Mouse (Mus musculus): ENCODE measurements around the gene Slc7a1. TPM values are rescaled to one million over a fixed set of nuclear protein-coding genes. Genes with fewer than 3 reads are reported as not detected.

Slc7a1 gene
- polyA plus RNA-seq (2014; fragmentation: Nextera tagmentation; extraction: Ambion mirVana) = 18.3 and 20.6 TPM in 2 replicates

DNA sequence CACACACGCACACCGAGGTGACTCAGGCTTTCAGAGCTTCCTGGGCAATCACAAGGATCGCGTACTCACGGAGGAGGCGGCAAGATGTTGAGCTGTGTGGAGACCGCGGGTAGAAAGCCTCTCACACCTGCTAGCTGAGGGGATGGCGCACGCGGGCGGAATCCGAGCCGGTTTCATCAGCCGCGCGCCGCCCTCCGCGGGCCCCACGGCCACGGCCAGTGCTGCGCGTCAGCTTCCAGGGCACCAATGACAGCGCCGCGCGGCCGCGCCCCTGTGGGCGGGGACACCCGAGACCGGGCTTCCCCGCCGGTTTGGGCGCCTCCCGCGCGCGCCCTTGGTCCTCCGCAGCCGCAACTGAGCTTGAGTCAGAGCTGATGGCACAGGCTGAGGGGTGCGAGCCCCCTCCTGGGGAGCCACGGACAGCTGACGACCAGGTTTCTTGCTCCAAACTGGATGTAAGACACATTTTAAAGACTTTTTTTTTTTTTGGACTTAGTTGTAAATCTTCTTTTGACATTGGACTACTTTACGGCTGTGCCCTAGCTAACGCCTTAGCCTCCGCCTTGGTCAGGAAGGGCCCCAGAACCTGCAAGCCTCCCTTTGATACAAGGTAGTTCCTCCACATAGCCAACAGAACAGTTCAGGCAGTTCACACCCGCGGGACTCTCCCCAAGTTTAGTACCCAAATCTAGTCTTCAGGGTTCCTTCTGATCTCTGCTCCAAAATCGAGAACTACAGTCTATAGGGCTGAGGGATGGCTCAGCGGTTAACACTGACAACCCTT, at the start of gene Slc7a1:
TSS of gene Slc7a1 (minus strand) at position 245 of the 784 bp plus-strand sequence.
- H3K4me1 ChIP-seq (ENCODE audit: control insufficient read depth, insufficient read depth, low read length) = peaks cover 5% of the 10 kb centered on the region
- ATAC-seq (ENCODE audit: low FRiP score) (peak; percentile 90), DNase-seq (ENCODE audit: low spot score, missing footprints) (peak; percentile 97)
- H3K9me3 ChIP-seq (ENCODE audit: control insufficient read depth, low read length) = no peaks in the 10 kb centered on the region
- no peaks in the 10 kb centered on the region; the same call in 1 of the 2 replicates for H3K27me3 ChIP-seq (ENCODE audit: control insufficient read depth, insufficient read depth, low read length)
- H3K36me3 ChIP-seq (ENCODE audit: control insufficient read depth, insufficient read depth, low read length) = no peaks in the 10 kb centered on the region
- no peak within 1 kb of the TSS for H3K27ac ChIP-seq (ENCODE audit: low read depth, low read length)
- peak within 1 kb of the TSS; percentile 82 for H3K9ac ChIP-seq (ENCODE audit: low read length)
- 3% methylated on average over 49 of the region's 52 CpGs for WGBS
- H3K4me2 ChIP-seq = peak within 1 kb of the TSS; percentile 100
- peak within 1 kb of the TSS; percentile 78 for H3K4me3 ChIP-seq (ENCODE audit: low read depth, low read length)

DNA sequence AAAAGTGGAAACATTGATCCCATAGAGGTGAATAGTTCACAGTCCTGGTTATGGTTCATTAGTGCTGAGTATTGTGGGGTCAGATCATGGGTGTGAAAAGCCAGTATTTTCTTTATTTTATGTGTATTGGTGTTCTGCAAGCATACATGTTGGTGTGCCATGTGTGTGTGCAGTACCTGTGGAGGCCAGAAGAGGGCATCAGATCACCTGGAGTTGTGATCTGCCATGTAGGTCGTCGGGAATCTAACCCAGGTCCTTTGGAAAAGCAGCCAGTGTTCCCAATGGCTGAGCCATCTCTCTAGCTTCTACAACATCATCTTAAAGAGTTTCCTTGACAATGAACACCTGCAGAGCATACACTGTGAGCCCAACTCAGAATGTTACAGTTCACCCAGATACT, 45.3 kb upstream of the Slc7a1 start:
- Histone ChIP-seq H3K27ac (ENCODE audit: low read depth, low read length) (no peak overlapping the region), H3K9me3 (ENCODE audit: control insufficient read depth, low read length) (no peaks in the 10 kb centered on the region), H3K4me1 (ENCODE audit: control insufficient read depth, insufficient read depth, low read length) (no peaks in the 10 kb centered on the region), H3K27me3 (ENCODE audit: control insufficient read depth, insufficient read depth, low read length) (no peaks in the 10 kb centered on the region), H3K4me2 (no peak overlapping the region), H3K4me3 (ENCODE audit: low read depth, low read length) (no peak overlapping the region), H3K36me3 (ENCODE audit: control insufficient read depth, insufficient read depth, low read length) (no peaks in the 10 kb centered on the region), H3K9ac (ENCODE audit: low read length) (no peak overlapping the region)
- no peak for DNase-seq (ENCODE audit: low spot score, missing footprints)
- WGBS = 88% methylated on average over 2 of the region's 2 CpGs
- ATAC-seq (ENCODE audit: low FRiP score) = no peak

DNA sequence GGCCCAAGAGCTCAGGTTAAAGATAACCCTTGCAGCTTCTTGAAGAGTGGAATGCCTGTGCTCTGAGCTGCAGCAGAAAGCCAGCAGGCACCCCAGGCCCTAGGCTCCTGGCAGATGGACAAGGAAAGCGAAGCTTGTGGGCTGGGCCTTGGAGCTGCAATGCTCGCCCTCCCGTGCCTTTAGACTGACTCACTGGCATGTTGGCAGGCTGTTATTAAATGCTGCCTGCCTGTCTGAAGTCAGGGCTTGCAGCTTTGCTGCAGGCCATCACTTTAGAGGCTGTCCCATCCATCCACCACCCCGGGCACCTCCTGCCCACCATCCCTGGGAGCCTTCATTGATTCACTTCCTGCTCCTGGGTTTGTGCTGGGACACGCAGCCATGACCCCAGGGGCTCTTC, 44.0 kb upstream of the Slc7a1 start:
- H3K9me3 ChIP-seq (ENCODE audit: control insufficient read depth, low read length) = no peaks in the 10 kb centered on the region
- ATAC-seq (ENCODE audit: low FRiP score) (no peak), DNase-seq (ENCODE audit: low spot score, missing footprints) (no peak)
- no peak overlapping the region for H3K4me2 ChIP-seq
- H3K4me1 ChIP-seq (ENCODE audit: control insufficient read depth, insufficient read depth, low read length) = no peaks in the 10 kb centered on the region
- no peaks in the 10 kb centered on the region for H3K36me3 ChIP-seq (ENCODE audit: control insufficient read depth, insufficient read depth, low read length)
- WGBS = 85% methylated on average over 5 of the region's 5 CpGs
- H3K27me3 ChIP-seq (ENCODE audit: control insufficient read depth, insufficient read depth, low read length) = no peaks in the 10 kb centered on the region
- H3K27ac ChIP-seq (ENCODE audit: low read depth, low read length) = no peak overlapping the region
- no peak overlapping the region for H3K9ac ChIP-seq (ENCODE audit: low read length)
- H3K4me3 ChIP-seq (ENCODE audit: low read depth, low read length) = no peak overlapping the region

DNA sequence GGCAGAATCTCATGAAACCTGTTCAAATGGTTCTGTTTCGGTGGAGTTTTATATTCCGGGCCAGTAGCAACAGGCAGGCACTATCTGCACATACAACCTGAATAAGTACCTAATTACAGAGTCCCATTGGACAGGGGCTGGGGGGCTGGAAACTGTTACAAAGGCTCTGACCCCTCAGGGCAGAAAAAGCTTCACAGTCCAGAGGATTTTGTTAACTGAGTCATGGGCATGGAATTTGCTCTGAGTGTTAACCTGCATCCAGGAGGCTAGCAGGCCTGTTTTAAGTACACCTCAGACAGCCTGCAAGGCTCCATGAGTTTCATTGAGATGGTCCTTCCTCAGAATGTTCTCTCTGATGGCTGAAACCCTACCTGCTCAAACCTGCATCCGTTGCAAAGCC, 36.0 kb upstream of the Slc7a1 start:
- H3K9me3 ChIP-seq (ENCODE audit: control insufficient read depth, low read length) = no peaks in the 10 kb centered on the region
- no peaks in the 10 kb centered on the region for H3K4me1 ChIP-seq (ENCODE audit: control insufficient read depth, insufficient read depth, low read length)
- 82% methylated on average over 3 of the region's 3 CpGs for WGBS
- H3K36me3 ChIP-seq (ENCODE audit: control insufficient read depth, insufficient read depth, low read length) = no peaks in the 10 kb centered on the region
- no peaks in the 10 kb centered on the region for H3K27me3 ChIP-seq (ENCODE audit: control insufficient read depth, insufficient read depth, low read length)
- no peak for ATAC-seq (ENCODE audit: low FRiP score)
- no peak for DNase-seq (ENCODE audit: low spot score, missing footprints)
- no peak overlapping the region for H3K27ac ChIP-seq (ENCODE audit: low read depth, low read length)
- no peak overlapping the region for H3K4me3 ChIP-seq (ENCODE audit: low read depth, low read length)
- no peak overlapping the region for H3K4me2 ChIP-seq
- no peak overlapping the region for H3K9ac ChIP-seq (ENCODE audit: low read length)

DNA sequence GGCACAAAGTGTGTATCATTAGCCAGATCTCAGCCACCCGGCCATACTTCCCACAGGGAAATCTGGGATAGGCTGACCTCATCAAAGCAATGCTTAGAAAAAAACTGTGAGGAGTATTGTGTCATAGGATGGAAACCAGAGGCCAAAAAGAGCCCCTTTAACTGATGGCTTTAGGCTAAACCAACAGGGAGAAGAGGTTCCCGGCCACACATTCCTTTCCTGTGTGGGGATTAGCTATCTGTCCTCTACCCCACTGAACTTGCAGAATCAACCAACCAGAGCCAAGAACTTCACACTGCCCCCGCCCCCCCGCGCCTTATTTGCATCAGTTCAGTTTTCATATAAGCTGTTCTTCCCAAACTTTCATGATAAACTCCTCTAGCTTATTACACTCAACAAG, 32.4 kb upstream of the Slc7a1 start:
- Histone ChIP-seq H3K4me3 (ENCODE audit: low read depth, low read length) (no peak overlapping the region), H3K27ac (ENCODE audit: low read depth, low read length) (no peak overlapping the region), H3K4me2 (no peak overlapping the region), H3K36me3 (ENCODE audit: control insufficient read depth, insufficient read depth, low read length) (no peaks in the 10 kb centered on the region), H3K9me3 (ENCODE audit: control insufficient read depth, low read length) (no peaks in the 10 kb centered on the region), H3K9ac (ENCODE audit: low read length) (no peak overlapping the region), H3K4me1 (ENCODE audit: control insufficient read depth, insufficient read depth, low read length) (no peaks in the 10 kb centered on the region), H3K27me3 (ENCODE audit: control insufficient read depth, insufficient read depth, low read length) (no peaks in the 10 kb centered on the region)
- DNase-seq (ENCODE audit: low spot score, missing footprints) (no peak), ATAC-seq (ENCODE audit: low FRiP score) (no peak)
- 74% methylated on average over 5 of the region's 5 CpGs for WGBS

DNA sequence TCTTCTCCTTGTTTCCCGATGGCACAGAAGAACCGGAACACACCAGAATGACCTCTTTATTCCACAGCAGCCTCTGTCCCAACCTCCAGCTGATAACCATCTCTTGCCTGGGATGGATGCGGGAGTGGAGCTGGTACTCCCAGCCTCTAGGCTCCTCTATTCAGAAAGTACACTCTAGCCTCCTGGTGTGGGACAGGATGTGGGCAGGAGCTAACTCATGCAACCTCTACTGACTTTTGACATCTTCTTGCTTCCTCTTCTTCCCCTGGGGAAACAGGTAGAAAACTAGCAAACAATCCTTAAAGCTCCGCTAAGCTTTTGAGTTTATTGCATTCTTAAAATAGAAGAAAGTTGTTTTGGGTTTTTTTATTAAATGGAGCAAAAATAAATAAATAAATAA, 29.1 kb upstream of the Slc7a1 start:
- ATAC-seq (ENCODE audit: low FRiP score) (no peak), DNase-seq (ENCODE audit: low spot score, missing footprints) (no peak)
- H3K4me2 ChIP-seq = no peak overlapping the region
- 83% methylated on average over 4 of the region's 4 CpGs for WGBS
- H3K27me3 ChIP-seq (ENCODE audit: control insufficient read depth, insufficient read depth, low read length) = no peaks in the 10 kb centered on the region
- no peak overlapping the region for H3K9ac ChIP-seq (ENCODE audit: low read length)
- H3K9me3 ChIP-seq (ENCODE audit: control insufficient read depth, low read length) = no peaks in the 10 kb centered on the region
- H3K4me1 ChIP-seq (ENCODE audit: control insufficient read depth, insufficient read depth, low read length) = no peaks in the 10 kb centered on the region
- H3K4me3 ChIP-seq (ENCODE audit: low read depth, low read length) = no peak overlapping the region
- H3K36me3 ChIP-seq (ENCODE audit: control insufficient read depth, insufficient read depth, low read length) = no peaks in the 10 kb centered on the region
- H3K27ac ChIP-seq (ENCODE audit: low read depth, low read length) = no peak overlapping the region

DNA sequence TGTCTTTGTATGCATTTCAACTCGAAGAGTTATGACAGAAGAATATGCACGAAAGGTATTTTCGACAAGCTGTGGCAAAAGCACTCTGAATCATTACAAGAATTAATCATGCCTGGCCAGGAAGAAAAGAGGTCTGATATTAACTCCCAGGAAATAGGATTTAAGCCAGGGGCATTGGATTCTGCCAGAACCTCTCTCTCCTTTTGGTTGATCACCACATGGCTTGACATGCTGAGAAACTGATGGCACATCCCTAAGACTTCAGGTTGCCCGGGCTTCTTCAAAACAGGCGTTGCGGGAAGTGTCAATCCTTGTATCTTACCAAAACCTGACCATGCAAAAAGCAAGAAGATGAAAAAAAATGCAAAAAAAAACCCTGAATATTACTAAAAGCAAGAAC, 25.4 kb upstream of the Slc7a1 start:
- Histone ChIP-seq H3K27ac (ENCODE audit: low read depth, low read length) (no peak overlapping the region), H3K9me3 (ENCODE audit: control insufficient read depth, low read length) (no peaks in the 10 kb centered on the region), H3K4me3 (ENCODE audit: low read depth, low read length) (no peak overlapping the region), H3K4me1 (ENCODE audit: control insufficient read depth, insufficient read depth, low read length) (no peaks in the 10 kb centered on the region), H3K27me3 (ENCODE audit: control insufficient read depth, insufficient read depth, low read length) (no peaks in the 10 kb centered on the region), H3K4me2 (no peak overlapping the region), H3K9ac (ENCODE audit: low read length) (no peak overlapping the region), H3K36me3 (ENCODE audit: control insufficient read depth, insufficient read depth, low read length) (no peaks in the 10 kb centered on the region)
- ATAC-seq (ENCODE audit: low FRiP score) (no peak), DNase-seq (ENCODE audit: low spot score, missing footprints) (no peak)
- 89% methylated on average over 6 of the region's 6 CpGs for WGBS

DNA sequence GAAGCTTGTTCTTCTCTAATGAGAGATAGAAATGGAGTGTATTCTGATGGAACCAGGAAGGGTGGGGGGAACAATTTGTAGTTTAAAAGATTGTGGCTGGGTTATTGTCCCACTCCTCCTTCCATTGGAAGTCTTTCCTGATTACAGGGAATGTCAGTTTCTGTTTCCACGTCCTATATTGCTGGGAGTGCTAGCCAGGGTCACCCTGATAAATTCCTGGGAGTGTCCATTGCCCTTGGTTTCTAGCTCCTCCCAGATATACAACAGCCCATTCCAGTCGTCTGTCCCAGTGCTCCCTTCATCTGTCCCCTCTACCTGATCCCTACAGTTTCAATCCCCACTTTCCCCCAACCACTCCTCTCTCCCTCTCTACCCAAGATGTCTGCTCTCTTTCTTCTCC, 21.6 kb upstream of the Slc7a1 start:
- 62% methylated on average over 2 of the region's 2 CpGs for WGBS
- no peak for ATAC-seq (ENCODE audit: low FRiP score)
- no peak overlapping the region for H3K27ac ChIP-seq (ENCODE audit: low read depth, low read length)

DNA sequence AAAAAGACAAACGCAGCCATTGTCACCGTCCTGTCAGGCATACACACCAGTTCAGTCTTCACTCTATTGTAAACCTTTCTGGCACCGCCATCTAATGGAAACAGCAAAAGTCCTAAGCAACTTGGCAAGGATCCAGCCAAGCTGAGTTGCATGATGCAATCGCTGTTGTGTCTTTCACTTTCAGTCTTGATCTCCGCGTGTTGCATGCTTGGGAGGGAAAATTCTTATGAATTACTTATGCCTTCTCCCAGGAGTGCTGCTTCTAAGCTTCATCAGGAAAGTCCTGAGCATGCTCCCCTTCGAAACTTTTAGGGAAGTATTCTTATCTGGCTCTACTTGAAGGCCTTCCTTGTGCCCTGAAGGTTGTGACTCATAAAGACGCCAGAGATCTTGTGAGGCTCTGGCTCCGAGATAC, 19.4 kb upstream of the Slc7a1 start:
- no peak overlapping the region for H3K9ac ChIP-seq (ENCODE audit: low read length)
- no peak for DNase-seq (ENCODE audit: low spot score, missing footprints)
- no peaks in the 10 kb centered on the region for H3K36me3 ChIP-seq (ENCODE audit: control insufficient read depth, insufficient read depth, low read length)
- no peak overlapping the region for H3K4me2 ChIP-seq
- no peak for ATAC-seq (ENCODE audit: low FRiP score)
- H3K9me3 ChIP-seq (ENCODE audit: control insufficient read depth, low read length) = no peaks in the 10 kb centered on the region
- H3K4me3 ChIP-seq (ENCODE audit: low read depth, low read length) = no peak overlapping the region
- H3K27me3 ChIP-seq (ENCODE audit: control insufficient read depth, insufficient read depth, low read length) = no peaks in the 10 kb centered on the region
- no peak overlapping the region for H3K27ac ChIP-seq (ENCODE audit: low read depth, low read length)
- H3K4me1 ChIP-seq (ENCODE audit: control insufficient read depth, insufficient read depth, low read length) = no peaks in the 10 kb centered on the region
- WGBS = 88% methylated on average over 9 of the region's 9 CpGs

More for the DNA sequence above, 21.6 kb upstream of the Slc7a1 start:
- no peak overlapping the region for H3K4me2 ChIP-seq
- H3K4me1 ChIP-seq (ENCODE audit: control insufficient read depth, insufficient read depth, low read length) = no peaks in the 10 kb centered on the region
- no peak overlapping the region for H3K4me3 ChIP-seq (ENCODE audit: low read depth, low read length)
- H3K27me3 ChIP-seq (ENCODE audit: control insufficient read depth, insufficient read depth, low read length) = no peaks in the 10 kb centered on the region
- no peaks in the 10 kb centered on the region for H3K9me3 ChIP-seq (ENCODE audit: control insufficient read depth, low read length)
- DNase-seq (ENCODE audit: low spot score, missing footprints) = no peak
- H3K36me3 ChIP-seq (ENCODE audit: control insufficient read depth, insufficient read depth, low read length) = no peaks in the 10 kb centered on the region
- no peak overlapping the region for H3K9ac ChIP-seq (ENCODE audit: low read length)
